Mouse (Mus musculus) spleen, postnatal 36 days (tissue): ENCODE measurements at regions not wholly inside any gene's neighbourhood (a gene's known extent, or its start where the extent isn't known, plus 50 kb on each side); places are given as distances from the start of the nearest gene placed in this dataset.

Experiments used
- DNase-seq, 2 experiments: peaks; one replicate each; pipeline ENCODE4 v3.0.0; 2022; ENCODE audit warnings: low spot score in 2 of 2, mixed read lengths in 1 of 2

DNA sequence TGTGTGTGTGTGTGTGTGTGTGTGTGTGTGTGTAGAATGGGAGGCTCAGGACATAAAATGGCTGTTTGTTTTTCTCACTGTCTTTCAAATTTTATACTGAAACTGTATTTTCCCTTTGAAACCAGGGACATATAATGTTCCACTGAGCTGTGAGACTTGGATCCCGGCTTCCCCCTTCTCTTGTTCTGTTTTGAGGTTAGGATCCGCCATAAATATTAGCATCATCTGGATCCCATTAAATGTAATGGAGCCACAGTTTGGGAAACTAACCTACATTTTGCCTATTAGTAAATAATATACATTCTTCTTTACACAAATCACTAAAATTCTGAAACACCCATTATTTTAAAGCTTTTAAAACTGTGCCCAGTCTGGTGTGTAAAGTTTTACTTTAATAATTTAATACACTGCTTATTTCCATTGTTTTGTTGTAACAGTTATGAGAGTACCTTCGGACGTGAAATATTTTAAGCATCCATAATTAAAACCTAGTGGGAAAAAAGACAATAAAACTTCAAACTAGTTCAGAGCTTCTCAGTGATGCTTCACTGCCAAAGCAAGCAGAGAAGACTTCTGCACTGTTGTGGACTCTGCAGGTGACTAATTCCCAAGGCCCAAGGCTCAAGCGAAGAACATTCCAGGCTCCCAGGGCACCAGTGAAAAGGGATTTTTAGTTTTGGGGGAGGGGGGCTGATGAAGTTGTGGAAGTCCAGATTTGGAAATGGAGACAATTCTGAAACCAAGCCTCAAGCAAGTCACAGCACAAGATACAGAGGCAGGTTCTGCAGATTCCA is 684.9 kb downstream of the Fat4 start:
- DNase-seq, result no peak

DNA sequence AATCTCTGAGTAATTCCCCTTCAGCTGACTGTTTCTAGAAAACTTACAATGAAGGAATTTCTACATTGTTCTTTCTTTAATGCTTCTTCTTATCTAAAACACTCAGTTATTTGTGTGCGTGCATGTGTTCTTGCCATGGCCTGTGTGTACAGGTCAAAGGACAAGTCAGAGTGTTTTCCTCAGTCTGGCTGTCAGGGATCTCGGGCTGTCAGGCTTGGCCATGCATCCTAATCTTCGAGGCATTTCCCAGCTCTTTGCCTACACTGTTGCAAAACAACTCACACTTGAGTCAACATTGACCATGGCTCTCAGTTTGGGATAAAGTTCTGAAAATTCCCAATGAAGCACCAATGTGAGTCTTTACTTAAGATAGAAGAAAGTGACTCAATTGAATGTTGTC is 688.5 kb downstream of the Fat4 start:
- no peak for DNase-seq

DNA sequence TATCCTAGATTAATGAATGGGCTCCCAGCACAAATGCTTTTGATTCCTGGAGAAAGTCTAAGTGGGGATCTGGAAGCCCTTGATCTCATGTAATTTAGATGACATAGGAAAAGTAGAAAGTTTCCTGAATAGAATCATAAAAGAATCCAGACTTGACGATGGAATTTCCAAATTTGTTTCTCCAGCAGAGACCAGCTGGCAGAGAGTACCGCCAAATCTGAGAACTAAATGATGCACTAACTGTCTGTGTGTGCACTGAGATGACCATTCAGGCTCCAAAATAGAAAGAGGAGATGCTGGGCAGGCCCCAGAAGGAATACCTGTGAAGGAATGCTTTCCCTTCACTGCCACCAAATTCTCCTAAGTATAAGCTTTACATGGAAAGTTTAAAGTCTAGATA is 704.6 kb downstream of the Fat4 start:
- no peak for DNase-seq

DNA sequence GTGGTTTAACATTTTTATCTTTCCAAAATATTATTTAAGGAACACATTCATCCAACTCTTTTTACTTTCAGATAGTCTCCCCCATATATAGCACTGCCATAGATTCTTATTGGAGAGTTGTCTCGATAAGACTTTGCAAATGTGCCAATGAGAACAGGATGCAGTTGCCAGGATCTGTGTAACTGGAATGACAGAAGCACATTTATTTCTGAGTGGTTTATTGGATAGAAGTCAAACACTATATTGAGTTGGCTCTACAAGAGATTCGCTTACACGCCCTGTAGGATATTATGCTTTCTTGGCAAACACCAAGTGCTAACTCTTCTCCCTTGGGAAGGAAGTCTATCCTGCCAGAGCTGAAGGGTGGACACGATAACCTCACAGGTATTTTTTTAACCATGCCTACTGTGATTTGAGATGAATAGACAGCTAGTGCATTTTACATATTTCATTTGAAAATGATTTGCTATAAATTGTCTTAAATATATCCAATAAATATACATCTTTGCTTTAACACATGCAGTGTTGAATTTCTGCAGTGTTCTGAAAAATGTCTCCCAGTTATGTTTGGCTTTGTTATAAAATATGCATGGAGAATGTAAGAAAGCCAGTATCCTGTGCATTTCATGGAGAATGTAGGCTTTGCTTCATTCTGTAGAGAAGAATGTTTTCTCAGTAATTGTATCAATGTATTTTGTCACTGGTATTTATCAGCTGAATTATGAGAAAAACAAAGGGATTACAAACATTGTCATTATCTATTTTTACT is 705.8 kb downstream of the Fat4 start:
- no peak for DNase-seq

DNA sequence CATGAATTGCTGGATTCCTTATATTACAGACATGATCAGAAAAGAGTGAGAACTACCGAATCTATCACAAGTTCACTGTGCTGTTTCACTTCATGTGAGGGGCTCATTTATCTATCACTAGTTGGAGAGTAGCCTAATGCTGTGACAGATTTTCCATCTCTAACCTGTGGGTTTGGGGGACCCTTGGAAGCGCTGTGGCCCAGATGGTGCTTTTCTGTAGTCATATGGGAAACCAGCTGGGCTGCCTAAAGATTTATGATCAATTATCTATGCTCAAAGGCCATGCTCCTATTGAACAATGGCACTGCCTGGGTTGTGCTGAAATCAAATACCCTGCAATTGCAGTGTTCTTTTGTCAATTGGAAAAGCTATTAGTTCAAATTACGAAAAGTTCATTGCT is 723.2 kb downstream of the Fat4 start:
- no peak for DNase-seq

DNA sequence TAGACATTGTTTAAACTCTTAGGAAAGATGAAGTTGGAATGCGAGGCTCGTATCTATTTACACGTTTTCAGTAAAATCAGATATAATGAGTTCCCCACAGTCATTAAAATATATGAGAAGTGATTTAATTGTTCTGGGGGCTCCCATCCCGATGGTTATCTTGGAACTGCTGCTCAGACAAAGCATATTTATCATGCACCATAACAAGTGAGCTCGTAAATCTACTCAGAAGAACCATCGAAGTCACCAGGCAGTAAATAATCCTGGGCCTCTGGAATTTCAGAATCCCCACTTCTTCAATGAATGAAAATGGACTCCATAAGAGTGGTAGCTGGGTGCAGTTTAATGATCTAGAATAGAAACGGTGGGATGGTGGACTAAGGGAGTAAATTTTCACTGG is 725.7 kb downstream of the Fat4 start:
- no peak for DNase-seq

DNA sequence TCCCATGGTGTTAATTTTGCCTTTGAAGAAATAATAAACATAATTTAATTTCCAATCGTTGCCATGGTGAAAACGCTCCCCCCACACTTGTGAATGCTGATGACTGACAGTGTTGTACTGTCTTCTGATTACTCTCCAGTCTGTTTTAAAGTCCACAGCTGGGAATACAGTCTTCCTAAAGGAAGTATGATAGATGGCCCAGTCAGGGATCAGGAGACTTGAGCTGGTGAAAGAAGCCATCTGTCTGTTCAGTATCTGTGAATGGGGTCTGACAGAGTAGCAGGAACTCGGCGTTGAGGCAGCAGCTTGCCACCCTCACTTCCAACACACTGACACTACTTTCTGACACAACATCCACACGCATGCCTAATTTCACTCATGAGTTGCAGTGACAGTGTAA is 751.2 kb downstream of the Fat4 start:
- DNase-seq, result no peak

DNA sequence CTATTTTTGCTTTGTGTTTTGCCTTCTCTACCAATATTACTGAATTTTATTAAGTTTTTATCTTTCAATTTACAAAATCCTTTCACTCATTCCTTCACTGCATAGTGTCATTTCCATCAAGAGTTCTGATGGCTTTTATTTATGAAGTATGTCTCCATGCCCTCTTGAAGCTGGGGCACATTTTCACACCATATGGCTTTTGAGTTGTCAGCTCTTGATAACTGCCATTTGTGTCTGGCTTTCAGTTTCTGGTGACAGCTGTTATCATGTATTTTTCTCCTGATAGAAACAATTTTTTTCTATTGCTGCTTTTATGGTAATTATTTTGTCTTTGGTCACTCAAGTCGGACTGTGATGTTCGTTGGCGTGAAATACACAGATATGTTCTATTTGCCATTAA is 756.5 kb downstream of the Fat4 start:
- DNase-seq, result no peak

DNA sequence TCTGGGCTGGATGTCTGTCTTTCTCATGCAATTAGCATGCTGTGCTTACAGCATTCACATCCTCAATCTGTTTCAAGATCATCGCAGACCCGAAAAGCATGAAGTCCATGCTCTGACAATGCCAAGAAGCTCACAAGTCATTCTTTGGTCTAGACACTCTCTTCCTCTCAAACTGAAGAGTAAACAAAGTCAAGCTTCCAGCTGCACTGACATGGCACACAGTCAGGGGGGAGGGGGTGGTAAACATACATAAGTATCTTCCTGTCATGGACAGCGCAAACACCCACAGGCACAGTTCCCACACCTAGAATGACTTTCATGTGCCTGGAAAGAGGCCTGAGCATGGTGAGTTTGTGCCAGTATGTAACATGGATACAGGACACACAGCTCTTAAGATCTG is 780.1 kb downstream of the Fat4 start:
- DNase-seq, result no peak

DNA sequence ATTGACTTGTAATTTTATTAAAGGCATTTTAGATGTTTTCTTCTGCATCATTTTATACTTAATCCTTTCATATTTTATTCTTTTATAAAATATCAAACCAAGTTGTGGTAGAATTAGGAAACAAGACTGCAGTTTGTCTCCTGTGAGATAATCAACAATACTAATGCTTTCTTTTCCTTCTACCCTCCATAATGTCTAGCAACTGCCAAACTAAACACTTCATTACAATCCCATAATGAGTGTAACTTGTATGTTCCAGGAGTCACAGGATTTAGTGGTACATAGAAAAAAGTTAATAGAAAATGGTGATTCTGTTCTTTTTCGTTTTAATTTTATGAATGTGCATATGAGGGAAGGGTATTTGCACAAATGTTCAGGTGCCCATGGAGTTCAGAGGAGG is 782.4 kb downstream of the Fat4 start:
- no peak for DNase-seq

DNA sequence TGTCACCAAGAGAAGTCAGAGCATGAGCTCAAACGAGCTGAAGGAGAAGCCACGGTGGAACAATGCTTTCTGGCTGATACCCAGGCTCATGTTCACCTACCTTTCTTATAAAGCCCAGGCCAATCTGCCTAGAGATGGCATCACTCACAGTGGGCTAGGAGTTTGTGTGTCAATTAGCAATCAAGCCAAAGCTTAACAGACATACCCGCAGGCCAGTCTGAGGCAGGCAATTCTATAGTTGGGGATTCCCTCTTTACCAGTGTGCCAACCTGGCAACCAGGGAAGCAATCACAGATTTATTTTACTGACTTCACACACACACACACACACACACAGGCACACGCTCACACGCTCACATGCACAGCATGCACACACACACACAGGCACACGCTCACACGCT is 787.3 kb downstream of the Fat4 start:
- DNase-seq, result no peak

DNA sequence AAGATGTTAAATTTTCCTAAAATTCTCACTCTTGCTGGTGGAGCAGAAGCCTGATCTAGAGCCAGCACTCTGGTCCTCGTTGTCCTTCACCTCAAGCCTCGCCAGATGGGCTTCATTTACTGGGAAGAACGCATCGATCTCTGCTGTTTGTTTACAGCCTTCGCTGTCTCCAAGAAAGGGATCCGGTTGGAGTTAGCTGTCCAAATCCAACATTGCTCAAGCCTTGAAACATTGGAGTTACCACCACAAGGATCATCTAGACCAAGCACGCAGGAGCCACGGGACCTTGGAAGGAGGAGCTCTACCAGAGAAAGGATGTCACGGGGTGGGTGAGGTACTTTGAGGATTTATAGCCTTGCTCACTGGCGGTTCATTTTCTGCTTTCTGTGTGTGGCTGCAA is 788.2 kb downstream of the Fat4 start:
- no peak for DNase-seq

DNA sequence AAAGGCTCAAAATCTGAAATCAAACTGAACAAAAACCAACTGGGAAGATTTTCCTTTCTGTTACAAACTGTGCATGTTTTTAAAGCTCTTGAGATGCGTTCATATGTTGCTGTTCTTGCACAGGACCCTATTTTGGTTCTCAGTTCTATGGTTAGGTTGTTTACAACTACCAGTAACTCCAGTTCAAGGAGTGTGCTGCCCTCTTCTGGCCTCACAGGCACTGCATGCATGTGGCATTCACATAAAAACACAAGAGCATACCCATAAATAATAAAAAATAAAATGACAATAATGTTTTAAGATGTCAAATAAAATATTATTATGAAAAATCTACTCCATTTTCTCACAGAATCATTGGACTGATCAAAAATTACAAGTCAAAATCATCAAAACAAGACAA is 818.9 kb downstream of the Fat4 start:
- DNase-seq, result no peak

DNA sequence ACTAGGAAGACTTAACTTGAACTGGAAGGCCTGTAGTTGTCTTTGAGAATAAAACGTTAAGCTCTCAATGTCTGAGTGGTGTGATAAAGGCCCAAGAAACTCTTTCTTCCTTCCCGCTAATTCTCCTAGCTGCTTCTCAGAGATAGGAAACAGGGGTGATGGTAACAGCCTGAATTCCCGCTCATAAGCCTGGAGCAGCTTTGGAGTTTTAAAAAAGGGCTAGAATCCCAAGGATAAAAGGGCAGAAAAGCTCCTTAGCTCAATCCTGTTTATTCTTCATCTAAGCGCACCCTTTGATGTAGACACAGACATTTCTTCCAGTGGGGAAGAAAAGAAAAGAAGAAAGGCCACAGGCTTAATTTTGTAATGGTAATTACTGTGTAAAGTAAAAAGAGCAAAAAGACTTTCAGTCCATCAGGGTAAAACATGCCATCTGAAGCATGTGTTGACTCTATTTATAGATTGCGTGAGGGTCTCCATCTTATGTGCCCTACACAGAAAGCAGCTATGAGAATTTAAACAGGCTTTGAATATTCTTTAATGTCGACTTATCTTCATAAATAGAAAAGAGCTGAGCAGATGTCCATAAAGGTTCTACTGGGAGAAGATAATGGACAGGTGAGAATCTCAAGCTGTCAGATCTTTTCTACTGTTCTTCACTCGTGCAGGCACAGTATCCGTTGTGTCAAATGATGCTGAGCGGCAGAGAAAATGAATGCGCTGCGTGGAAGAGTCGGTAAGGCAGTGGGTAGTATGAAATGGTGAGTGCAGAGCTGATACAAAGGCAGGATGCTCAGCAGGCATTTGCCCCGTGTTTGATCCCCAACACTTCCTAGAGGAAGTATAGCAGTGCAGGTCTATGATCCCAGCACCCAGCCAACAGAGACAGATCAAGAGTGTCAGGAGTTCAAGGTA is 818.0 kb upstream of the Intu start:
- no peak for DNase-seq

DNA sequence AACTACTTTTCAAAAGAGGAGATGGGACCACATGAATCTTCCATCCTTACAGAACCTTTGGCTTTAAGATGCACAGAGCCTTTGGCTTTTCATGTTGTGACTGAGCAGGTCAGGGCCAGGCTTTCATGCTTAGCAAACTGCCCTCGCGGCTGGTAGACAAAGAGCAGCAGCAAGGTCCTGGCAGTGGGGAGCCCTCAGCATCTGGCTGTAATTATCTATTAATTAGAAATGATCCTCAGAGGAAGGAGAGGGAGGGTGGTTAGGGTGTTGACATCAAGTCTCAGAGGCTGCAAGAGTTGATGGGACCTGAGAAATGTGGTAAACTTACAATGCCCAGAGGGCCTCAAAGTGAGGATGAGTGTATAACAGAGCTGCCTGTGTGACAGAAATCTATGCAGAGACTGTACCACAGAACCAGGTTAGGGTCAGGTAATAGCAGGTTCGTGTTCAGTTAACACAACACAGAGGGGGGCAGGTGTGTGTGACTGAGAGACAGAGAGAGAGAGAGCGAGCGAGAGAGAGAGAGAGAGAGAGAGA is 817.0 kb upstream of the Intu start:
- DNase-seq, result no peak

DNA sequence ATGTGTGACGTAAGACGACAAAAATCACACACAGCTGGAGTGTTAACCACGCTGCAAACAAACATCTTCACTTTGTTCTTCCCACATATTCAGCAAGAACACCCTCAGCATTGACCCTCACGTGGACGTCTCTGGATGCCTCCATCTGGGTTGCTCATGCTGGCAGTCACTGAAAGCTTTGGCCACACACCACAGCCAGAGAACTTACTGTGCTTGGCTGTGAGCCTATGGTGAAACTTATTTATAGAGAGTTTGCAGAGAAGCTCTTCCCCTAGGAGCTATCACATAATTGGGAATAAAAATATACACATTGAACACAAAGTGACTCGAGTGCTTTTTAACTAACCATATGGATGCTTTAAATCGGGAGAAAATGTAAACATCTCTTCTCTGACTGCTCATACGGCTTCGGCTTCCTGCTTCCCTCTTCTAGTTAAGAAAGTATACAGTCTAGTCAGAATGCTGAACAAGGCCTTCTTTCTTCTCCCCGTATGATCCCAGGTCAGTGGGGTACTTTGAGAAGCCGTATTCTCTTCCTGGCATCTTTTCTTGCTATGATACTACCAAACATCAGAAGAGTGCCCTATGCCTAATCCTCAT is 812.0 kb upstream of the Intu start:
- DNase-seq, result no peak

DNA sequence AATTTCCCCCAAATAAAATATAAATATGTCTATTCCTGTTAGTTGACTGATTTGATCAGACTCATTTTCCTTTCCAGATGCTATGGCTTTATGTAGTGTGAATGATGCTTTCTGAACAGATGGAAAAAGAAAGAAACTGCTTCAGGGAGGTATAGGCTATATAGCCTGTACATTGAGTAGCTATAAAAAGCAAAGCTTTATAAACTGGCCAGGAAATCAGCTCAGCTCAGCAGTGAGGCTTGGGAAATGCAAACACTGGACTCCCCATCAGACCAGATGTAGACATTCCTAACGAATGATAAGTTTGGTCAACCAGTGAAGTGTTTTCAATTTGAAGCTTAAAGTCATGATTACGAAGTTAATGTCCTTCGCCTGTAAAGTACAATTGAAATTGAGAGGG is 805.3 kb upstream of the Intu start:
- no peak for DNase-seq

DNA sequence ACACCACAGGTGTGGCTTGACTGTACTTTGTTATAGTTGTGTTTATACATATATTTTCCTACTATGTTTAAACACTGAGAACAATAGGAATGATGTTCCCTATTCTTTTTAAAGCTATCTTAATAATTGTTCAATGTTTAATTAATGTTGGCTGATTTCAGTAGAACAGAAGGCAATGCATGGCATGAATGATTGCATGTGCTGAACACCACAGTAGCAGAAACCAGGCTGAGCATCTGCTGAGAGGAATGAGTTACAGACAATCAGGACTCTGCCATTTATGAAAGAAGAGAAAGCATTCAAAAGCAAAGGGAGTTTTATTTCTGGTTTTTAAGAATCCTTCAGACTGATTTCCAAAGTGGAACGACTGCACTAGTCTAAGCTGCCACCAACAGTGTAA is 794.4 kb upstream of the Intu start:
- no peak for DNase-seq

DNA sequence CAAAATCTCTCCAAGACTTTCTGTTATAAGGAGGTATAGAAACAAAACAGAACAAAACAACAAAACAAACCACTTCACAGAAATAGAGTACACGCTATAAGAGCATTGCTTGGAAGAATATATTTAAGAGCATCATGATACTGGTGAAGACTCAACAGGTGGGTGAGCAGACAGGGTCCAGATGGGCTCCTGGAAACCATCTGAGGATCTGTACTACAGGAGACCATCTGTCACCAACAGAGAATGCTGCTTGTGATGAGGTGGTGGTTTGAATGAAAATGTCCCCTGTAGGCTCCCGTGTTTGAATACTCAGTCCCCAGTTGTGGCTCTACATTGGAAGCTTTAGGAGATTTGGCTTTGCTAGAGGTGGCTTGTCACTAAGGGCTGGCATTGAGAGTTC is 785.1 kb upstream of the Intu start:
- no peak for DNase-seq

DNA sequence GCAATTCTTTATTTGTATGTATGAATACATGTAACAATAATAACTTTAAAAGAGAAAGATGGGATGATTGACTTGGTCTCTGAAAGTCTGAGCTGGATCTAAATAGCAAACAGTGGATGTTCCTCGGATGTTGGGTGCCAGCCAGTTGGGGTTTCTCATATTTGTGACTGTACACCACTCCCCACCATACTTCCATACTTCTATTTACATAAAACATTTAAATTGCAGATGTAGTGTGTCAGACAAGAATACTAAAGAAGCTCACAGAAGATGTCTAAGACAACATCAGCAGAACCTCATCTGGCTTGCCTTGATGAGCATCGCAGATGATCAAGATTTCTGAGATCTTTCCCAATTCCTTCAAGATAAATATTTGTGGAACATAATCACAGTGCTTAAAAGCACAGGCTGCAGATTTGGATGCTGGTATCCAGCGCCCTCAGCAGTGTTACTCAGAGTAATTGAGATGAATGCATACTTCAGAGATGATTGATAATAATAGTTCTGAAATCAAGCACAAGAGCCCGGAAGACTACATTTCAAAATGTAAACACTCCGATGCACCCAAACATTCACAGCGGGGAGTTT is 762.0 kb upstream of the Intu start:
- DNase-seq, result no peak

DNA sequence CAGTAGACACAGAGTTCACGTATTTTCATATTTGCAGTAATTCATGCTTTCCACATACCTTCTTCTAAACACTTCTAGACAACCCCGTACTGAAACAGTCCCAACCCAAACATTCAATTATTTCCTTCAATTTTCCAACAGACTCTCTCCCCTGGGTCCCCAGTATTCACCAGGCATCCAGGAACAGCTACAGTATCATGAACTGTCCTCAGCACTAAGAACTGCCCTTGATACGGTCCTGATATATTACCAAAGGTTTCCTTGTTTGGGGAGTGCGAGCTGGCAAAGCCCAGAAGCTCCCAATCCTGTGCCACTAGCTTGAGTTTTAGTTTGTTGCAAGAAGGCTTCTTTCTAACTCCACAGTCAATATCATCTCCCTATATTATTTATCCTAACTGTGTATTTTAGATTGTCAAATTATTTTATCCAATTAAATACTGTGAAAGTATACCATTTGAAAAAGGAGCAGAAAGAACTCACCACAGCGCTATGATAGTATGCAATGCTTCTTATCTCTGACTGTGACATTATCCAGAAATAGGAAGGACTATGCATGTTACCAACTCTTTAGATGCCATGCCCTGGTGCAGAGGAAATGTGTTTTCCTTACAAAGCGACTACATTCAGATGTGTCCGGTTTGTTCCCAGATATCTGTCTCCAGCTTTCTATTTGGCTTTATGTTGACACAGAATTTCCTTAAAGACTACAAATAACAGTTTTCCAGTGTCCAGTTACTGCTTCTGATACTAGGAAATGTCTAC is 754.6 kb upstream of the Intu start:
- DNase-seq, result no peak
